36 mouse cellular contexts compared by ENCODE assay signal in genomic region chr5:45406129-45406528, GRCm38 (mm10). TPM values are rescaled to one million over a fixed set of nuclear protein-coding genes. Genes with fewer than 3 reads are reported as not detected.
"Had no signal": no experiment of that assay in that cellular context is flagged by ENCODE, and none has a peak within 500 bp of the region (broad histone marks: within the 10 kb centered on the region; RNA-seq: fewer than 3 reads in every experiment).

No protein-coding gene starts in this region.

- H3K27ac ChIP-seq: gastrocnemius, adult 2 months; heart, embryonic 10.5 days; hindbrain, embryonic 10.5 days; hindbrain, embryonic 12.5 days; hindbrain, embryonic 14.5 days; intestine, embryonic 15.5 days; layer of hippocampus, adult 2 months; left cerebral cortex, adult 2 months; limb, embryonic 10.5 days; limb, embryonic 12.5 days; liver, embryonic 13.5 days had no signal

- H3K4me2 ChIP-seq: heart, embryonic 12.5 days; hindbrain, embryonic 12.5 days; hindbrain, embryonic 14.5 days; intestine, embryonic 15.5 days; limb, embryonic 12.5 days; liver, embryonic 13.5 days had no signal

- H3K4me3 ChIP-seq: gastrocnemius, adult 2 months; heart, embryonic 10.5 days; heart, embryonic 12.5 days; hindbrain, embryonic 10.5 days; hindbrain, embryonic 12.5 days; intestine, embryonic 15.5 days; layer of hippocampus, adult 2 months; left cerebral cortex, adult 2 months; limb, embryonic 10.5 days; limb, embryonic 12.5 days; liver, embryonic 13.5 days had no signal

- H3K27me3 ChIP-seq: intestine, embryonic 15.5 days; limb, embryonic 12.5 days; liver, embryonic 13.5 days had no signal

- H3K4me1 ChIP-seq: heart, embryonic 10.5 days; heart, embryonic 12.5 days; hindbrain, embryonic 10.5 days; hindbrain, embryonic 12.5 days; intestine, embryonic 15.5 days; limb, embryonic 10.5 days; limb, embryonic 12.5 days; liver, embryonic 13.5 days had no signal

- H3K36me3 ChIP-seq: heart, embryonic 10.5 days; heart, embryonic 12.5 days; hindbrain, embryonic 10.5 days; hindbrain, embryonic 12.5 days; intestine, embryonic 15.5 days; limb, embryonic 10.5 days; limb, embryonic 12.5 days; liver, embryonic 13.5 days had no signal

- ATAC-seq: hindbrain, embryonic 16.5 days; inflammation-experienced regulatory T-cells, adult 6 months; intestine, embryonic 15.5 days; intestine, postnatal 0 days had no signal

- DNase-seq: gastrocnemius, adult 2 months; gastrocnemius, postnatal 10 days; gastrocnemius, postnatal 25 days; heart, adult 18-20 months; heart, postnatal 10 days; heart, postnatal 4 days; kidney, adult 18-20 months; kidney, adult 8-10 months; kidney, postnatal 10 days; kidney, postnatal 25 days; kidney, postnatal 4 days; liver, embryonic 13.5 days had no signal

- H3K9me3 ChIP-seq: heart, embryonic 10.5 days; heart, embryonic 12.5 days; hindbrain, embryonic 10.5 days; hindbrain, embryonic 12.5 days; intestine, embryonic 15.5 days; limb, embryonic 10.5 days; limb, embryonic 12.5 days; liver, embryonic 13.5 days had no signal

- H3K9ac ChIP-seq: heart, embryonic 12.5 days; hindbrain, embryonic 12.5 days; hindbrain, embryonic 14.5 days; intestine, embryonic 15.5 days; limb, embryonic 12.5 days; liver, embryonic 13.5 days had no signal

RNA-seq across cellular contexts. Expression of gene Clrn2, which starts 47.4 kb away (rescaled TPM):
- total RNA-seq: gastrocnemius, adult 2 months; gastrocnemius, postnatal 10 days; gastrocnemius, postnatal 25 days; gastrocnemius, postnatal 4 days; granulocyte monocyte progenitor cell, adult 5-6 weeks; heart, adult 18-20 months; heart, adult 8-10 months; heart, postnatal 10 days; heart, postnatal 25 days; heart, postnatal 4 days; layer of hippocampus, postnatal 10 days; liver, adult 2 months had no signal
- polyA plus RNA-seq: heart, embryonic 10.5 days; heart, embryonic 12.5 days; heart, embryonic 14.5 days; heart, embryonic 16.5 days; inflammation-experienced regulatory T-cells, adult 6 months; intestine, embryonic 15.5 days; intestine, postnatal 0 days; kidney, embryonic 14.5 days; kidney, embryonic 16.5 days; limb, embryonic 10.5 days; limb, embryonic 14.5 days; liver, adult 2 months; liver, embryonic 13.5 days had no signal
